Mouse (Mus musculus): ENCODE data around the gene Ackr3.

The Ackr3 gene

GRCm38 (mm10) chr1:90204821-90205220 is 1.0 kb downstream of the Ackr3 start:
- DNase-seq (ENCODE audit: low spot score in 2 of 2): no peak

- DNase-seq (ENCODE audit: low spot score in 2 of 2): peak in 1 of 2 experiments; percentile 35
These were observed 1.4 kb downstream of the Ackr3 start for GRCm38 (mm10) chr1:90205223-90205622.

GRCm38 (mm10) chr1:90206684-90207083 is 2.9 kb downstream of the Ackr3 start:
- no peak for DNase-seq (ENCODE audit: low spot score in 2 of 2)

GRCm38 (mm10) chr1:90207279-90207678 is 3.5 kb downstream of the Ackr3 start:
- DNase-seq (ENCODE audit: low spot score in 2 of 2): no peak

- DNase-seq (ENCODE audit: low spot score in 2 of 2): no peak
These were observed 4.1 kb downstream of the Ackr3 start for GRCm38 (mm10) chr1:90207739-90208502.

- DNase-seq (ENCODE audit: low spot score in 2 of 2): no peak
These were observed 4.7 kb downstream of the Ackr3 start for GRCm38 (mm10) chr1:90208503-90208860.

- DNase-seq (ENCODE audit: low spot score in 2 of 2): no peak
These were observed 5.3 kb downstream of the Ackr3 start for GRCm38 (mm10) chr1:90209069-90209468.

GRCm38 (mm10) chr1:90209741-90210140 is 6.0 kb downstream of the Ackr3 start:
- DNase-seq (ENCODE audit: low spot score in 2 of 2): no peak

GRCm38 (mm10) chr1:90210346-90210745 is 6.6 kb downstream of the Ackr3 start:
- DNase-seq (ENCODE audit: low spot score in 2 of 2): no peak

GRCm38 (mm10) chr1:90210761-90211160 is 7.0 kb downstream of the Ackr3 start:
- peak in 1 of 2 experiments; percentile 50 for DNase-seq (ENCODE audit: low spot score in 2 of 2)

- no peak for DNase-seq (ENCODE audit: low spot score in 2 of 2)
These were observed 8.6 kb downstream of the Ackr3 start for GRCm38 (mm10) chr1:90212376-90212775.

- peak in 1 of 2 experiments; percentile 52 for DNase-seq (ENCODE audit: low spot score in 2 of 2)
These were observed 9.1 kb downstream of the Ackr3 start for GRCm38 (mm10) chr1:90212901-90213300.

- no peak for DNase-seq (ENCODE audit: low spot score in 2 of 2)
These were observed 10.2 kb downstream of the Ackr3 start for GRCm38 (mm10) chr1:90214021-90214420.

- DNase-seq (ENCODE audit: low spot score in 2 of 2): no peak
These were observed 11.1 kb downstream of the Ackr3 start for GRCm38 (mm10) chr1:90214926-90215325.

- DNase-seq (ENCODE audit: low spot score in 2 of 2): no peak
These were observed 12.1 kb downstream of the Ackr3 start for GRCm38 (mm10) chr1:90215881-90216280.

- DNase-seq (ENCODE audit: low spot score in 2 of 2): no peak
These were observed 12.6 kb downstream of the Ackr3 start for GRCm38 (mm10) chr1:90216395-90216794.

GRCm38 (mm10) chr1:90220280-90220679 is 16.5 kb downstream of the Ackr3 start:
- no peak for DNase-seq (ENCODE audit: low spot score in 2 of 2)

GRCm38 (mm10) chr1:90220844-90221243 is 17.1 kb downstream of the Ackr3 start:
- DNase-seq (ENCODE audit: low spot score in 2 of 2): no peak

- peak in 1 of 2 experiments; percentile 65 for DNase-seq (ENCODE audit: low spot score in 2 of 2)
These were observed 18.1 kb downstream of the Ackr3 start for GRCm38 (mm10) chr1:90221811-90222361.

GRCm38 (mm10) chr1:90222427-90222901 is 18.7 kb downstream of the Ackr3 start:
- no peak for DNase-seq (ENCODE audit: low spot score in 2 of 2)

GRCm38 (mm10) chr1:90223006-90223405 is 19.2 kb downstream of the Ackr3 start:
- no peak for DNase-seq (ENCODE audit: low spot score in 2 of 2)

- DNase-seq (ENCODE audit: low spot score in 2 of 2): no peak
These were observed 21.9 kb downstream of the Ackr3 start for GRCm38 (mm10) chr1:90225603-90226254.
